Mouse (Mus musculus) CD8-positive naive resting alpha-beta T cell, adult 2 months (primary cell): Measurements from ENCODE around the gene Olfr389.

Experiments
- DNase-seq, 2 experiments: peaks; one replicate each; pipeline ENCODE4 v3.0.0; 2022; ENCODE audit warnings: low read depth in 2 of 2, low spot score in 2 of 2

Gene Olfr389

GRCm38 (mm10) chr11:73780613-73781012, at the start of gene Olfr389:
Gene Olfr389, minus strand, starts transcription at chr11:73780713.
- DNase-seq: no peak

GRCm38 (mm10) chr11:73816949-73817348, 36.4 kb upstream of the Olfr389 start, which contains the start of gene Olfr392:
Gene Olfr392, minus strand, starts transcription at chr11:73817049.
- no peak for DNase-seq

GRCm38 (mm10) chr11:73802952-73803351, 22.4 kb upstream of the Olfr389 start, which contains the start of gene Olfr391-ps:
Gene Olfr391-ps, minus strand, starts transcription at chr11:73803052.
- no peak for DNase-seq

DNA sequence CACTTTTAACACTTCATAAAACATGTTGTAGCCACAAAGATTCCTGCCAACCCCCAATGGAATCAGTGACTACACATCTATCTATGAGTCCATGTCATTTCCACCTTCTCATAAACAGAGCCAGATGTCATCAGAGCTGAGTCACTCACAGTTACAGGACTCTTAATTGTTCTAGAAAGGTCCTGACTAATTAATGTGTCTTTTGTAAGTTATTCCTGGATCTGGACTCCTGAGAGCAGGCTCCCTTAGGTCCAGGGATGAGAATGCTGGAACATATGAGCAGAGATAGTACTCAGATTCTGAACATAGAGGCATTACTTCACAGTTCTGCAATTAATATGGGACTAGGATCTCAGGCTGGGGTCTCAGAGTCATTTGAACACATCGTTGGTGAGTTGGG, 2.2 kb upstream of the Olfr389 start, which contains the start of gene Olfr390:
Gene Olfr390 (plus strand): TSS at position 301 of the 400 bp plus-strand sequence.
- no peak for DNase-seq

GRCm38 (mm10) chr11:73759115-73759514, 21.4 kb downstream of the Olfr389 start:
- DNase-seq: no peak
